Mouse (Mus musculus) heart, adult 18-20 months (tissue): Measurements from ENCODE around the gene Smdt1. TPM values are rescaled to one million over a fixed set of nuclear protein-coding genes. Genes with fewer than 3 reads are reported as not detected.

ENCODE experiments used
- DNase-seq, 2 experiments: peaks; one replicate each; pipeline ENCODE4 v3.0.0; 2021 to 2022; ENCODE audit warnings: mixed read lengths in 1 of 2
- long read RNA-seq, 2 experiments: library from polyadenylated mRNA; stranded (forward); transcript quantifications; one replicate each; pipeline ENCODE4 v2.0.0; 2021
- total RNA-seq, 2 experiments: library from RNA; stranded (reverse); gene quantifications; 2 replicates each; pipeline ENCODE4 v1.2.3; 2021

Gene Smdt1
- total RNA-seq, result 100 to 1,000 TPM; 185 to 222 TPM
- long read RNA-seq, experiment 1, transcript Smdt1-201 (3 exons, 705 nt), result major isoform, 153 of 362 reads
- long read RNA-seq, experiment 1, transcript Smdt1-204 (3 exons, 597 nt), result minor isoform, 16 of 362 reads
- long read RNA-seq, experiment 1, partial matches to known transcripts, result 1 of 362 reads
- long read RNA-seq, experiment 1, other reads (novel, unspliced or antisense), result 192 of 362 reads
- long read RNA-seq, experiment 2, transcript Smdt1-204 (3 exons, 597 nt), result minor isoform, 7 of 340 reads
- long read RNA-seq, experiment 2, transcript Smdt1-201 (3 exons, 705 nt), result major isoform, 142 of 340 reads
- long read RNA-seq, experiment 2, partial matches to known transcripts, result 13 of 340 reads
- long read RNA-seq, experiment 2, other reads (novel, unspliced or antisense), result 178 of 340 reads

GRCm38 (mm10) chr15:82338593-82339112 is at the start of gene Smdt1, which contains the start of the genes Naga and Pheta2:
Gene Smdt1 (plus strand): TSS chr15:82338959.
Gene Naga (minus strand): TSS chr15:82338925.
Gene Pheta2 (plus strand): TSS chr15:82338942.
- DNase-seq, result peak; percentile 98 to 99

- no peak for DNase-seq
Observed at GRCm38 (mm10) chr15:82290252-82290651, 48.5 kb upstream of the Smdt1 start.

GRCm38 (mm10) chr15:82292851-82293250 is 45.9 kb upstream of the Smdt1 start:
- no peak for DNase-seq

GRCm38 (mm10) chr15:82293271-82293711 is 45.5 kb upstream of the Smdt1 start:
- DNase-seq, result no peak

- peak in 1 of 2 experiments; percentile 14 for DNase-seq
Observed at GRCm38 (mm10) chr15:82294059-82294458, 44.7 kb upstream of the Smdt1 start.

GRCm38 (mm10) chr15:82298764-82299561 is 39.8 kb upstream of the Smdt1 start, which contains the start of gene Wbp2nl:
Gene Wbp2nl (plus strand): TSS chr15:82298954.
- no peak for DNase-seq

- no peak for DNase-seq
Observed at GRCm38 (mm10) chr15:82307107-82307506, 31.7 kb upstream of the Smdt1 start.

- DNase-seq, result no peak
Observed at GRCm38 (mm10) chr15:82308416-82308815, 30.3 kb upstream of the Smdt1 start.

GRCm38 (mm10) chr15:82317839-82318238 is 20.9 kb upstream of the Smdt1 start:
- DNase-seq, result no peak

GRCm38 (mm10) chr15:82319613-82320012 is 19.1 kb upstream of the Smdt1 start:
- no peak for DNase-seq

GRCm38 (mm10) chr15:82322195-82322594 is 16.6 kb upstream of the Smdt1 start:
- no peak for DNase-seq

- DNase-seq, result no peak
Observed at GRCm38 (mm10) chr15:82325382-82325781, 13.4 kb upstream of the Smdt1 start.

- DNase-seq, result no peak
Observed at GRCm38 (mm10) chr15:82335194-82335593, 3.6 kb upstream of the Smdt1 start.

- DNase-seq, result no peak
Observed at GRCm38 (mm10) chr15:82336629-82337028, 2.1 kb upstream of the Smdt1 start.

GRCm38 (mm10) chr15:82337875-82338274 is 884 bp upstream of the Smdt1 start:
- peak in 1 of 2 experiments; percentile 24 for DNase-seq

GRCm38 (mm10) chr15:82339150-82339549 is 391 bp downstream of the Smdt1 start:
- DNase-seq, result no peak

- peak in 1 of 2 experiments; percentile 17 for DNase-seq
Observed at GRCm38 (mm10) chr15:82339634-82340254, 985 bp downstream of the Smdt1 start.

- no peak for DNase-seq
Observed at GRCm38 (mm10) chr15:82340414-82341035, 1.8 kb downstream of the Smdt1 start.

GRCm38 (mm10) chr15:82341036-82341501 is 2.3 kb downstream of the Smdt1 start:
- DNase-seq, result peak; percentile 72 to 78

GRCm38 (mm10) chr15:82341675-82342542 is 3.1 kb downstream of the Smdt1 start:
- DNase-seq, result no peak
